ENCODE assay signal across 8 mouse cellular contexts in genomic region chrX:169319066-169319760, GRCm38 (mm10). TPM values are rescaled to one million over a fixed set of nuclear protein-coding genes. Genes with fewer than 3 reads are reported as not detected.
DNase-seq lines count a peak whose midpoint lies in the region; ATAC-seq and TF ChIP-seq lines count a peak whose summit lies in the region.

No protein-coding gene starts in this region.

- no peaks in the 10 kb centered on the region for H3K36me3 ChIP-seq in lung, embryonic 16.5 days (ENCODE audit: control insufficient read depth, insufficient read depth, low read length)
- 0 out of 2 replicates have a peak, but pooled peaks cover 2% of the 10 kb centered on the region for H3K36me3 ChIP-seq in midbrain, embryonic 16.5 days (ENCODE audit: control insufficient read depth, insufficient read depth, low read length)

- WGBS in lung, embryonic 16.5 days, result 38% methylated on average over 12 of the region's 12 CpGs
- WGBS in midbrain, embryonic 16.5 days, result 62% methylated on average over 12 of the region's 12 CpGs

- no peaks in the 10 kb centered on the region for H3K27me3 ChIP-seq in lung, embryonic 16.5 days (ENCODE audit: control insufficient read depth, insufficient read depth, low read depth, low read length)
- no peaks in the 10 kb centered on the region for H3K27me3 ChIP-seq in midbrain, embryonic 16.5 days (ENCODE audit: control insufficient read depth, insufficient read depth, low read depth, low read length)

- H3K4me3 ChIP-seq in lung, embryonic 16.5 days (ENCODE audit: low read length), result peak overlapping the region; percentile 68
- H3K4me3 ChIP-seq in cortical plate, adult 2 months (ENCODE audit: insufficient read depth, low read length), result peak overlapping the region; percentile 98
- H3K4me3 ChIP-seq in midbrain, embryonic 16.5 days (ENCODE audit: low read depth, low read length), result peak overlapping the region; percentile 59

- no peak for TF ChIP-seq POLR2A in cortical plate, adult 2 months (IDR thresholded peaks at IDR 0.05; ENCODE audit: extremely low read depth, insufficient read depth, low read length)

- no peak for ATAC-seq in lung, embryonic 16.5 days (ENCODE audit: low read depth)
- no peak for ATAC-seq in midbrain, embryonic 16.5 days

- H3K27ac ChIP-seq in lung, embryonic 16.5 days (ENCODE audit: low read length), result no peak overlapping the region; the same call in 1 of the 2 replicates
- H3K27ac ChIP-seq in cortical plate, adult 2 months (ENCODE audit: insufficient read depth, low read length), result no peak overlapping the region
- no peak overlapping the region for H3K27ac ChIP-seq in midbrain, embryonic 16.5 days (ENCODE audit: low read length)

- peak overlapping the region; percentile 77 for H3K9ac ChIP-seq in lung, embryonic 16.5 days (ENCODE audit: low read length)
- H3K9ac ChIP-seq in midbrain, embryonic 16.5 days (ENCODE audit: low read depth, low read length), result peak overlapping the region; percentile 74

- DNase-seq in lung, postnatal 36 days, result no peak
- DNase-seq in induced T-regulatory cell, adult 2 months (ENCODE audit: low read depth), result peak; percentile 76
- DNase-seq in left cerebral cortex, postnatal 14 days (ENCODE audit: low spot score in 2 of 2), result no peak
- DNase-seq in frontal cortex, postnatal 10 days (ENCODE audit: low spot score in 2 of 2), result no peak
- no peak for DNase-seq in adrenal gland, postnatal 36 days

- H3K4me2 ChIP-seq in lung, embryonic 16.5 days (ENCODE audit: low read depth, low read length), result peak overlapping the region; percentile 48
- H3K4me2 ChIP-seq in midbrain, embryonic 16.5 days (ENCODE audit: low read length), result peak overlapping the region; percentile 57

- no peak for TF ChIP-seq CTCF in cortical plate, adult 2 months (IDR thresholded peaks at IDR 0.05; ENCODE audit: extremely low read depth, insufficient read depth, low read length)

- H3K4me1 ChIP-seq in lung, embryonic 16.5 days (replicated peaks; ENCODE audit: control insufficient read depth, insufficient read depth, low read length), result peaks cover 3% of the 10 kb centered on the region; the same call in 1 of the 2 replicates
- H3K4me1 ChIP-seq in cortical plate, adult 2 months (ENCODE audit: control insufficient read depth, insufficient read depth, low read length), result peaks cover 4% of the 10 kb centered on the region; the same call in 1 of the 2 replicates
- peaks cover 7% of the 10 kb centered on the region for H3K4me1 ChIP-seq in midbrain, embryonic 16.5 days (ENCODE audit: control insufficient read depth, insufficient read depth, low read length)

- H3K9me3 ChIP-seq in lung, embryonic 16.5 days (ENCODE audit: control insufficient read depth, low read length), result peaks cover 6% of the 10 kb centered on the region
- H3K9me3 ChIP-seq in midbrain, embryonic 16.5 days (replicated peaks; ENCODE audit: control insufficient read depth, low read length, poor library complexity, severe bottlenecking), result no peaks in the 10 kb centered on the region

- intact Hi-C loops in left cerebral cortex, postnatal 14 days (cut with DNase I), result no loop called here

RNA-seq across cellular contexts. Expression of gene Hccs, which starts 1.0 kb away (rescaled TPM):
- 22.9 and 26.5 TPM in 2 replicates for polyA plus RNA-seq in lung, embryonic 16.5 days (2015; fragmentation: Nextera tagmentation; extraction: Ambion mirVana)
- 22.7 and 22.8 TPM in 2 replicates for polyA plus RNA-seq in cortical plate, adult 2 months (2012; rRNA removed)
- 36.4 and 37.1 TPM in 2 replicates for polyA plus RNA-seq in midbrain, embryonic 16.5 days (2015; fragmentation: Nextera tagmentation; extraction: Ambion mirVana)
- 10 to 100 TPM; 30.4 to 34.6 TPM for total RNA-seq in left cerebral cortex, postnatal 14 days (2021)
- total RNA-seq in adrenal gland, postnatal 36 days (2021), result 10 to 100 TPM; 26.2 to 27.8 TPM
